Mouse (Mus musculus) 416B (cell line): Measurements from ENCODE around the gene Zfp219.

ENCODE experiments used
- DNase-seq: peaks from one replicate; pipeline ENCODE4 v3.0.0; 2011; ENCODE audit warnings: low read depth

Zfp219 gene

DNA sequence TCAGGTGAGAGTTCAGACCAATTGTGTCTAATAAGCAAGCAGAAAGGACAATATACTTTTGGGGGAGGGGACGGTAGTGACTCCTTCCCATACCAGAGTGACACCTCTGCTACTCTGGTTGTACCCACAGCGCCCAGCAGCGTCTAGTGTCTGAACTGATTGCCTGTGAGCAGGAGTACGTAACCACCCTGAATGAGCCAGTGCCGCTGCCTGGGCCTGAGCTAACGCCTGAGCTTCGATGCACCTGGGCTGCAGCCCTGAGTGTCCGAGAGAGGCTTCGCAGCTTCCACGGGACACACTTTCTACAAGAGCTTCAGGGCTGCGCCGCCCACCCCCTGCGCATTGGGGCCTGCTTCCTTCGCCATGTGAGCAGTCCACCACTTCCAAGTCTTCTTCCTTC is 23.1 kb downstream of the Zfp219 start:
- no peak for DNase-seq

DNA sequence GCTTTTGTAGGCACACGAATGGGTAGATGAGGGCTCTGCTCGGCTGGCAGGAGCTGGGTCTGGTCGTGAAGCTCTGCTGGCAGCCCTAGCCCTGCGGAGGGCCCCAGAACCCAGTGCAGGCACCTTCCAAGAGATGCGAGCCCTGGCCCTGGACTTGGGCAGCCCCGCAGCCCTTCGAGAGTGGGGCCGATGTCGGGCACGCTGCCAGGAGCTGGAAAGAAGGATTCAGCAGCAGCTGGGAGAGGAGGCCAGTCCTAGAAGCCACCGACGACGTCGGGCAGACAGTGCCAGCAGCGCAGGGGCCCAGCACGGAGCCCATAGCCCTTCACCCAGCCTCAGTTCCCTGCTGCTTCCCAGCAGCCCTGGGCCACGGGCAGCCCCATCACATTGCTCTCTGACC is 23.7 kb downstream of the Zfp219 start:
- no peak for DNase-seq

DNA sequence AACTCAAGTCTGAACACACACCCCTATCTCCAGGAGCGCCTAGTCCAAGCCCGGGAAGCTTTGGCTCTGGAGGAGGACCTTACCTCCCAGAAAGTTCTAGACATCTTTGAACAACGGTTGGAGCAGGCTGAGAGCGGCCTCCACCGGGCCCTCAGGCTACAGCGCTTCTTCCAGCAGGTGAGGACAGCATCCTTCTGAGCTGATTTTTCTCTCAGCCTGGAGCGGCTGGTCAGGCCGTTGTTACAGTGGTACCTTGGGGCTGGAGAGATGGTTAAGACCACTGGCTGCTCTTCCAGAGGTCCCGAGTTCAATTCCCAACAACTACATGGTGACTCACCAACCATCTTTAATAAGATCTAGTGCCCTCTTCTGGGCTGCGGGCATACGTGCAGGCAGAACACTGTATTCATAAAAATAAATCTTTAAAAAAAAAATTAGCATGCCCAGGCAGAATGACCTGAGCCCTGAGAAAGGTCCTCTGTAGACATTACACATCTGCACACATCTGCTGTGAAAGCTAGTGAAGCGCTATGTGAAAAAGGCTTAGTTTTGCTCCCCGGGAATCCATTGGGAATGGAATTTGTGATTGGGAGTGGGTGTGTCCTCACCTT is 24.2 kb downstream of the Zfp219 start:
- DNase-seq = peak; percentile 60

DNA sequence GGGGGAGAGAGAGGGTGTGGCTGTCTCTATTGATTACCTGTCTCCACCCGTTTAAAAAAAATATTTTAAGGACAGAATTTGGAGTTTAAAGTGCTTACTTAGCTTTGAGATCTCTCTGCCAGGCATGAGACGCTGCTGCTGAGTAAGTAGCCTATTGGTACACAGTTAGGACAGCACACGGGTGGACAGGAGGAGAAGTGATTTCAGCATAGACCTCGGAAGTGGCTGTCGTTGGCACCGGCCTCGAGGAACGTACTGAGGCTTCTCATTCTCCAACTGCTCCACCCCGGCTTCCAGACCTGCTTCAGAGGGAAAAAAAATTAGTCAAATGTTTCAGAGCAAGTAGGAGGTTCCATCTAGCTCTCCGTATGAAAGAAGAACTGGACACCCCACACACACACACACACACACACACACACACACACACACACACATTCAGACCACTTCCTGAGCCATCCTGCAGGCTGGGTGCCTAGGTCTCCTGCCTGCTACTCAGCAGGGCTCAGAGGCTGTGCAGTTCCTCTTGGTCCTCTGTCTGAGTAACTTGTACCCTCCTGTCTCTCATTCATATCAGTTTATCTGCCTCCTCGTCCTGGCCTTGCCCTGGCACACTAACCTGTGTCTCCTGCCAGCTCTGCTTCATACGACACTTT is 25.2 kb downstream of the Zfp219 start:
- DNase-seq = peak; percentile 69

DNA sequence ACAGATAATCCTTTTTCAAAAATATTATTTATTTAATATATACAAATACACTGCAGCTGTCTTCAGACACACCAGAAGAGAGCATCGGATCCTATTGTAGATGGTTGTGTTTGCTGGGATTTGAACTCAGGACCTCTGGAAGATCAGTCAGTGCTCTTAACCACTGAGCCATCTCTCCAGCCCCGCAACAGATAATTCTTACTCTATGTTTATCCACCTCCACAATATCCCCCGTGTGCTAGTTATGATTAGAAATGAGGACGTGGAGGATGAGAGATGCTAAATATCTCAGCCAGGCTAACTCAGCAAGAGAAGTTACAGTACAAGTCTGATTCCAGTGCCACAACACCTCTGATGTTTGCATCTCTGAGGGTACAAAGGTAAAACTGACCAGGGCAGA is 26.1 kb downstream of the Zfp219 start:
- no peak for DNase-seq

DNA sequence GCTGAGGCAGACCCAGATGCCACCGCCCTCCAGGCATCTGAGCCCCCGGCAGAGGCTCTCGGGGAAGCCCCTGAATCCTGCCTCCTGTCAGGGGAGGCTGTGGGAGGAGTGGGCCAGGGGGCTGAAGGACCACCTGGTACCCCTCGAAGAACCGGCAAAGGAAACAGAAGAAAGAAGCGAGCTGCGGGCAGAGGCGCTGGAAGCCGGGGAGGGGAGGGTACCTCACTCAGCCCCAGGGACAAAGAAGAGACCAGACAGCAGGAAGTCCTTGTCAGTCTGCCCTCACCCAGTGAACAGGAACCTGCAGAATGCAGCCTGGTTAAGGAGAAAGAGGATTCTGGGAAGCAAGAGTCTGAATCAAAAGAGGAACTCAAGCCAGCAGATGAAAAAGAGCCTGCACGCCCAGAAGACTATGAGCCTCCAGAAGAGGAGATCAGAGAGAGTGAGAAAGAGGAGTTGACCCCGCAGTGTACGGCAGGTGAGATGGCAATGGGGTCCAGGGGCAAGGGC is 31.0 kb downstream of the Zfp219 start:
- DNase-seq = no peak

DNA sequence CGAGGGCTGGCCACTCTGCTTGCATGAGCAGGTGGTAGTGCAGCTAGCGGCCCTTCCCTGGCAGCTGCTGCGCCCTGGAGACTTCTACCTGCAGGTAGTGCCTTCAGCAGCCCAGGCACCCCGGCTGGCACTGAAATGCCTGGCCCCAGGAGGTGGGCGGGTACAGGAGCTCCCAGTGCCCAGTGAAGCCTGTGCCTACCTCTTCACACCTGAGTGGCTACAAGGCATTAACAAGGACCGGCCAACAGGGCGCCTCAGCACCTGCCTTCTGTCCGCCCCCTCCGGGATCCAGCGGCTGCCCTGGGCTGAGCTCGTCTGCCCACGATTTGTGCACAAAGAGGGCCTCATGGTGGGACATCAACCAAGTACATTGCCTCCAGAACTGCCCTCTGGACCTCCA is 31.8 kb downstream of the Zfp219 start:
- DNase-seq = no peak

DNA sequence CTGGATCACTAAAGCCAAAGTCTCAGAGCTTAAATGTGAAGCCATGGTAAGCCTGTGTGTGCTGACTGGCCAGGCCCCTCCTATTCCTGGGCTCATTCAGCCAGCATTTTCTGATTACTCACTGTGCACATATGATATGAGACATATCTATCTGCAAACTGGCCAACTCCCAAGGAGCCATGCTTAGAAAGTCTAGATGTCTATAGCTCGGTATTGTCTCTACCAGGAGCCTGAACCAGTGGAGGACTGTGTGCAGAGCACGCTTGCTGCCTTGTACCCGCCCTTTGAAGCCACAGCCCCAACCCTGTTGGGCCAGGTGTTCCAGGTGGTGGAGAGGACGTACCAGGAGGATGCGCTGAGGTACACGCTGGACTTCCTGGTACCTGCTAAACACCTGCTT is 33.4 kb downstream of the Zfp219 start:
- no peak for DNase-seq

DNA sequence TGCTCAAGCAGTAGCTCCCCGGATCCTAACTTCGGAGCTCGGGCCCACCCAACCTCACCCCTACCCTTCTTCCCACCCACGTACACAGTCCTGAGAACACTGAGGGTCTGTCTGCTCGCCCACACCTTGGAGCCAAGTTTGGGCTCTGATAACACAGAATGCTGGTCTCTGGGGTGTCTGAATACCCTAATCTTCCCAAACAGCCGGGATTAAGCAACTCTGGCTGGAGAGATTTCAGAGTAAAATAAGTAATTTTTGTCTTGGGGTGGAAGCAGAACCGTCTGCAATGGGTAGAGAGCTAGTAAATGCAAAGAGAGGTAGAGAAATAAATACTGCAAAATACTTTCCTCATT is 34.4 kb downstream of the Zfp219 start:
- DNase-seq = no peak

DNA sequence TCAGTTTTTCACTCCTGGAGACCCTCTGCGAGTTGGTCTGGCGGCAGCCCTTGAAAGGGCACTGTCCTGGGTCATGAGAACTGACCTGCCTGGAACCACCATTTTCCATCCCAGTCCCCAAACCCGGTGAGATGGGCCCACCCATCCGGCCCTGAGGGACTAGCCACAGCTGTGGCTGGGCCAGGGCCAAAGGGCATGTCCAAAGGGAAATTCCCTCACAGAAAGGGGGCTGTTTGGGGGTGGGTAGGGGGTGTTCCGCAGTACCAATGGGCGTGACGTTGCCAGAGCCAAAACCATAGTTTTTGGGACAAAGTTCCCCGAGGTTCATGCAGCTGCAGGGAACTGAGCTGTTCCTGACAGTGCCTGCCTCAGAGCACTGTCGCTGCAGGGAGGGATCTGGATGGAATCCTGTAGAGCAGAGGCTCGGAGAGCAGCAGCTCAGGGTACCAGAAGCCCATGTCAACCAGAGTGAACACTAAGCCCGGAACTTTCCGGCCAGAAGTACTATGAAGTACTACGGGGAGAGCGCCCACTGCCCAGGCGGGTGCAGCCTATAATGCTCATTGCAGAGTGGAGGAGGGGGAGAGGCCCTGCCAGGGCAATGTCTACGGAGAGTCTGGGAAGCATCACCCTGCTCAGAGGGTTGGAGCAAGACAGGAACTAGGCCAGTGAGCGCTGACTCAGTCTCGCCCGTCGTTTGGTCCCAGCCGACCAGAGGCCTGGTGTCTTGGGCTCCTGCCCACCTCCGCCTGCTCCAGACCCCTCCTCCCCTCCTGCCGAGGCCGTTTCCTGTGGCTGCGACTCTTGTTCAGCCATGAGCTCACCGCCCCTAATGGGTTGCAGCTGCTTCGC is 35.0 kb downstream of the Zfp219 start:
- peak; percentile 32 for DNase-seq

DNA sequence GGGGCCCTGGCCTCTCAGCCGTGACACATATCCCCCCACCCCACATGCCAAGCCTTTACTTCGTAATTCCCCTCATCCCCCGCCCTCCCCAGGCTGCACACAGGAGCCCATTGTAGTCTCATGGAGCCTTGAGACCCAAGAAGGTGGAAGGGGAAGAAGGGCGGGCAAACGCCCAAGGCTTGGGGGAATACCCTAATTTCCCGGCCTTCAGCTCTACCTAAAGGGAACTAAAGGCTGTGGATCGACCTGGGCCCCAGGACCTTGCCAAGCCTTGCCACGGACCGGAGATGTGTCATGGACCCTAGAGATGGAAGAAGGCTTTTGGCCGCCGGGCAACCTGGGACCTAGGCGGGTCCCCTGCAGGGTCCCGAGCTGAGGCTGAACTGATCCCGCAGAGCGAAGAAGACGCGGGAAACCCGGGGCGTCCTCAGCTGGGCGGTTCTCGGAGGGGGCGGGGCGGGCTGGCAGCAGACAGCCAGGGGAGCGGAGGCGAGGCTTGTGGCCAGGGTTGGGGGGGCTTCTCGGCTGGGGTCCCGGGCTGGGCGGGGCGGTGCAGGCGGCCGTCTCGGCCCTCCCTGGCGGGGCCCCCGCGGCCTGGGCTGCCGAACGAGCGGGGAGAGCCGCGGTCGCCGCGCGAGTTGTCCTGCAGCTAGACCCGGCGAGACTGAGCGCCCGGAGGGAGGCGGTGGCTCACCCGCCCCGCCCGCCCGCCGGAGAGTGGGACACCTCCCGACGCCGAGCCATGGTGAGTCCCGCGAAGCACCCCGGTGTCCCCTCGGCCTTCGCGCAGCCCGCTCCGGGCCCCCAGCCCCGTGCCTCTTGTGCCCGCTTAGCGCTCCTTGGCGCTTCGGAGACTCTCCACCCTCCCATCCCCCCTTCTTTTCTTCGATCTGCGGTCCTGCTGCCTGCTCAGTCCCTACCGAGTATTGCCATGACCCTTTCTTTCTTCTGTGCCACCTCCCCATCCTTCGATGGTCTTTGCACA is 36.0 kb downstream of the Zfp219 start, which contains the start of gene Arhgef40:
Gene Arhgef40, plus strand, starts transcription at position 473 of the 985 bp plus-strand sequence.
- DNase-seq = no peak

DNA sequence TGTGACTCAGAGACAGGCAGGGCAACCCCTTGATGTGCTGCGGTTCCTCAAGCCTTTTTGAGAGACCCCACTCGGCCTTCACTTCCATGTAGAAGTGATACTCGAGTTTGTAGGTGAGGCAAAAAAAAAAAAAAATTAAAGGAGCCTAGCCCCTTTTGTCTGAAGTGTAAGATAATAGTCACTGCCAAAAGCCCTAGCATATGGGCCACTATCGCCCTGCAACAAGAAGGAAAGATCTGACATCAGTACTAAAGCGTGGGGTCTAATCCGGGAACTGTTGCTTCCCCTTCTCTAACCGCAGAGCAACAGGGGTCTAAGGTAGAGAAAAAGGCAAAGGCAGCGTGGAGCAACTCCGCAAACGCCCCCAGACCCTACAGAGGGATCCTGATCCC is 36.7 kb downstream of the Zfp219 start:
- no peak for DNase-seq

DNA sequence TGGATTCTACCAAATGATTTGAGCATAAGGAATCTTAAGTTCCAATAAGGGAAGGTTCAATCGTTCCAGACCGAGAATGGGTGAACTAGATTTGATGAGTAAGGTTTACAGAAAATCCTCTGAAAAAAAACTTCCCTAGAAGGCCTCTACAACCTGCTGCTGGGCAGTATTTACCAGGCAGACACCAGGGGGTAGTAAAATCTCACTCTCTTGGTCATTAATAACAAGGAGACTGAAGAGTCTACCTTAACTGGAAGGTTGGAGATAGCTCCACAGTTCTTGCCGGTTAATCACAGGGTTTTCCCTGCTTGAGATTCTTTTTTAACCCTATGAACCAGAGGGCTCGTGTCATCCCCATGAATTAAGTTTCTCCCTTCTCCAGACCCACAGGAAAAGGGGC is 37.3 kb downstream of the Zfp219 start:
- peak; percentile 44 for DNase-seq

DNA sequence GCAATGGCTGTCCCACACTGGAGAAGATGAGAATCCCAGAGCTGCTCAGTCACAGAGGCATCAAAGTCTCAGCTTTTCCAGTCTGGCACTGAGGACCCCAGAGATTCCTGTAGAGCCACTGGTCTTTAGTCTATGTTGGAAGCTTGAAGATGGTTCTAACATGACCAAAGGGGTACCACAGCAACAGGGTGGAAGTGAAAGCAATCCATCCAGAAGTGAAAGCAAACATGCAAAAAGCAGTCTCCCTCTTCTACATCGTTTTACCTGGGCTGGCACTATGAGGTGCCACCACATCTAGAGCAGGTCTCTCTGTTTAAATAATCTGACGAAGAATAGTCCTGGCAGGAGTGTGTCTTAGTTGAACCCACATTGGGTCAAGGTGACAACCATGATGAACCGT is 41.3 kb downstream of the Zfp219 start:
- DNase-seq = no peak

DNA sequence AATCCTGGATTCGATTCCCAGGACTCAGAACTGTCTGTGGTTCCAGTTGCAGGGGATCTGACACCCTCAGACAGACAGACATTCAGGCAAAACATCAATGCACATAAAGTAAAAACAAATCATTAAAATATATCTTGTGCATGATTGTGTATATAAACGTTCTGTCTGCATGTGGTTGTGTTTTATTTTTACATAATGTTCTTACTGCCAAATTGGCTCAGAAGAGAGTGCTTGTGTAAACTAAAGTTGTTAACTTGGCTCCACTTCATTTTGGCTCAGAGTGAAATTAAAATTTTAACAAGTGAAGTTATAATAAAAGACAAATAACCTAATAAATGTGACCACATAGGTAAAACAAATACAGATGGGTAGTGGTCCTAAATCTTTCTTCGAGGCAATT is 53.1 kb downstream of the Zfp219 start:
- DNase-seq = no peak

DNA sequence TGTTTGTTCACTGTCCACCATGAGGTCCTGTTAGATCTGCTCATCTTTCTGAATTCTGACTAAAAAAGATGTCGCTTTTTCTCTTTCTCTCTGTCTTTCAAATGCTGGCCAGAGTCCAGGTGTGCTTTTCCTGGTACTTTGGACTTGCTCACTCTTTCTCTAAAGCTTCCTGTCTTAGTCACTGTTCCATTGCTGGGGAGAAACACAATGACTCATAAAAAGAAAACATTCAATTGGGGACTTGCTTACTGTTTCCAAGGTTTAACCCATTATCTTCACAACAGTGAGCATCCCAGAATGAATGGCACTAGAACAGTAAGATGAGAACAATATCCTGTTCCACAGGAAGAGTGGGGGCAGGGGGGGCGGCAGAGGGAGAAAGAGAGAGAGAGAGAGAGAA is 60.2 kb downstream of the Zfp219 start:
- DNase-seq = peak; percentile 16
